Mouse (Mus musculus) hindbrain, embryonic 15.5 days (tissue): Measurements from ENCODE around the gene Hsf2bp. TPM values are rescaled to one million over a fixed set of nuclear protein-coding genes. Genes with fewer than 3 reads are reported as not detected.

ENCODE experiments used
- ATAC-seq: fragments of 200-750 bp; cut with Nextera tagmentation; 2 replicates; pipeline ENCODE4 v1.8.0; 2017; ENCODE audit warnings: low read depth, moderate number of reproducible peaks, moderate TSS enrichment; ENCODE audit not compliant: low FRiP score
- H3K27ac ChIP-seq: fragments of 300-500 bp; sonication (generic); replicated peaks from 2 replicates; pipeline ENCODE4 v1.5.1; 2015; ENCODE audit warnings: mild to moderate bottlenecking, inconsistent platforms
- H3K27me3 ChIP-seq: fragments of 300-500 bp; sonication (generic); 2 replicates; pipeline ENCODE4 v1.6.1; 2015; ENCODE audit warnings: control low read depth, inconsistent platforms
- H3K36me3 ChIP-seq: fragments of 300-500 bp; sonication (generic); 2 replicates; pipeline ENCODE4 v1.6.1; 2015; ENCODE audit warnings: control low read depth, inconsistent platforms
- H3K4me1 ChIP-seq: fragments of 300-500 bp; sonication (generic); replicated peaks from 2 replicates; pipeline ENCODE4 v1.6.1; 2015; ENCODE audit warnings: control low read depth, inconsistent platforms
- H3K4me2 ChIP-seq: fragments of 300-500 bp; sonication (generic); 2 replicates; pipeline ENCODE4 v1.6.1; 2015; ENCODE audit warnings: moderate library complexity, mild to moderate bottlenecking, inconsistent platforms
- H3K4me3 ChIP-seq: fragments of 300-500 bp; sonication (generic); 2 replicates; pipeline ENCODE4 v1.5.1; 2015; ENCODE audit warnings: mild to moderate bottlenecking, inconsistent platforms
- H3K9ac ChIP-seq: fragments of 300-500 bp; sonication (generic); 2 replicates; pipeline ENCODE4 v1.6.1; 2015; ENCODE audit warnings: inconsistent platforms
- H3K9me3 ChIP-seq: fragments of 300-500 bp; sonication (generic); 2 replicates; pipeline ENCODE4 v1.6.1; 2016; ENCODE audit warnings: control low read depth, inconsistent platforms
- WGBS: fragments of 180-500 bp; shearing (Covaris S2); methylation state at CpG from one replicate; pipeline ENCODE4 v1.1.7; 2015; 5-methylcytosine and 5-hydroxymethylcytosine counted together
- polyA plus RNA-seq: library from polyadenylated mRNA; unstranded; fragments of >200 nt; fragmentation: Nextera tagmentation; extraction: Ambion mirVana; gene quantifications from 2 replicates; pipeline ENCODE4 v1.2.1, GENCODE M21; 2015

Hsf2bp gene
- polyA plus RNA-seq, 1 experiment from 2014 or later, result 0.48 TPM

DNA sequence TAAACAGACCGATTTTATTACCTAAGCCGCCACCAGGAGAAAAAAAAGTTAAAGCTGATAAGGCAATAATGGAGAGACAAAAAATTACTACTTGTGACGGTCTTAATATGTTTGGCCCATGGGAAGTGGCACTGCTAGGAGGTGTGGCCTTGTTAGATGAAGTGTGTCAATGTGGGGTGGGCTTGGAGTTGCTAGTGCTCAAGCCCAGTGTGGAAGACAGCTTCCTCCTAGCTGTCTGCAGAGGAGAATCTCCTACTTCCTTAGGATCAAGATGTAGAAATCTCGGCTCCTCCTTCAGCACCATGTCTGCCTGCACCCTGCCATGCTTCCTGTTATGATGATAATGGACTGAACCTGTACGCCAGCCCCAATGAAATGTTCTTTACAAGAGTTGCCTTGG, 61.5 kb downstream of the Hsf2bp start:
- H3K27ac ChIP-seq, result no peak overlapping the region
- H3K27me3 ChIP-seq, result no peaks in the 10 kb centered on the region
- H3K4me3 ChIP-seq, result no peak overlapping the region
- no peaks in the 10 kb centered on the region for H3K36me3 ChIP-seq
- 73% methylated on average over 5 of the region's 5 CpGs for WGBS
- H3K4me1 ChIP-seq, result no peaks in the 10 kb centered on the region
- no peaks in the 10 kb centered on the region for H3K9me3 ChIP-seq
- no peak overlapping the region for H3K4me2 ChIP-seq
- ATAC-seq, result no peak
- H3K9ac ChIP-seq, result no peak overlapping the region

DNA sequence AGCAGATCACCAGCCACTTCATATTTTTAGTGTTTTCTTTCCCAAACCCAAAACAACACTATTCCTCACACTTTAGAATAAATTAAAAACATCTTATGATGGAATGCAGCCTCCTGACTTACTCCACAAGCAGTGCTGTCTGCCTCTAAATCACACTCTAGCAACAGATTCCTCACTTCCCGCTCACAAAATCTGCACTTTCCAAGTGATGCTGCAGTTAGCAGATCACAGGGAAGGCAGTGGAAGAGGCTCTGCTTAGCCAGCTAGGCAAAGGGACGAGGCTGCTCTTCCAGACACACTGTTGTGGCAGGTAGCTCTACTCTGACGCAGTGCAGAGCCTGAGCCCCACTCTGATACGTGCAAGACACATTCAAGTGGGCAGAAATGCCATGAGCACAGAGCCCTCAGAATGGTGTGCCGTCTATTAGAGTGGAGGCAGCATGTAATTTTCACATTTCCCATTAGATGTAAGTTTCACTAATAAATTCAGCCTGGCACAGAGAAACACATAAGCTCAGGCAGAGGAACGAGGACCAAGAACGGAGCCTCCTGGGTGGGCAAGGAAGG, 62.4 kb downstream of the Hsf2bp start:
- 73% methylated on average over 7 of the region's 7 CpGs for WGBS
- H3K4me2 ChIP-seq, result no peak overlapping the region
- H3K9ac ChIP-seq, result no peak overlapping the region
- no peaks in the 10 kb centered on the region for H3K9me3 ChIP-seq
- no peaks in the 10 kb centered on the region for H3K27me3 ChIP-seq
- no peak overlapping the region for H3K4me3 ChIP-seq
- H3K4me1 ChIP-seq, result no peaks in the 10 kb centered on the region
- H3K36me3 ChIP-seq, result no peaks in the 10 kb centered on the region
- ATAC-seq, result no peak
- H3K27ac ChIP-seq, result no peak overlapping the region

DNA sequence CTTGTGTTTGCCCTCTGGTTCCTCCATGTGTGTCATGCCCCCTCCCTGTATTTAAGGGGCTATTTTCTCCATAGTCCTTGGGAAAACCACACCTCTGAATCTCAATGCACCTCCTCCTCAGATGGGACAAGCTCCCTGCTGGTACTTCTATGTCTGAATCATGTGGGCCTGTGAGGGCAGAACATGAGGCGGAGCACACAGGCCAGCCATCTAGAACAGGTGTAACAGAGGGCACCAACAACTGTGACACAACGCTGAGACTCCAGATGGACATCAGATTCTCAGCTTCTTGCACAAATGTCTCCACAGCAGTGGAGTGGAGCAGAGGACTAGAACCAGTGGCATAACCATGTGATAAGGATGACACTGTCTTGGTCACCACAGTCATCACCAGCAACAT, 65.3 kb downstream of the Hsf2bp start:
- Histone ChIP-seq H3K4me1 (no peaks in the 10 kb centered on the region), H3K9me3 (no peaks in the 10 kb centered on the region), H3K9ac (no peak overlapping the region), H3K27ac (no peak overlapping the region), H3K4me2 (no peak overlapping the region), H3K27me3 (no peaks in the 10 kb centered on the region), H3K4me3 (no peak overlapping the region), H3K36me3 (no peaks in the 10 kb centered on the region)
- 88% methylated on average over 2 of the region's 2 CpGs for WGBS
- ATAC-seq, result no peak

DNA sequence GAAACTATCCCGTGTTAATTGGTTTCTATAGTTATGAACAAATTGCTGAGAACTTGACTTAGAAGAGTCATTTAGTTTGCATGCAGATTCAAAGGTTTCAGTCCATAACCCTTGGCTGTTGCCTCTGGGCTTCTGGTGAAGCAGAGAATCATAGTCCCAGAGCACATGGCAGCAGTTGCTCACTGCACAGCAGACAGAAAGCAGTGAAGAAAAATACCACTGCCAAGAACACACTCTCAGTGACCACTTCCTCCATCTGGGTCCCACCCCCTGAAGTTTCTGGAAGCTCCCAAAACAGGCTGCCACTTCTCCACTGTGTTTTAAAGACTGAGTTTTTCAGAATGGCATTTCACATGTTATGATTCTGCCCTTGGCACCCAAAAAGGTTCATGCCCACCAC, 67.3 kb downstream of the Hsf2bp start:
- ATAC-seq, result no peak

DNA sequence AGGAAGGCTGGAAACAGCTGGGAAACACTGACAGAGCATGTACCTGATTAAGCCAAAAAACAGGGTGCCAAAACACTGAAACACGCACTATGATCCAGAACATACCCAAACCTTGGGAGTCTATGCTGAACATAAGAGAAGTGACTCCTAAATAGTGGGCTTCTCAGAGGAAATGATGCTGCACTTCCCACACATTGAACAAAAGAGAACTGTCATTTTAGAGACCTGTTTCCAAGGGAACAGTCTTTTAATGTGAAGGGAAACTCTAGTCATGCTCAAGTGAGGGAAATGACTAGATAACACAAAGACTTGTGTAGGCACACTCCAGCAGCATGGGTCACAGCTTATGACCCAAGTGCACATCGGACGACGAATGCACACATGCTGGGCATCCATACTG, 68.8 kb downstream of the Hsf2bp start:
- Histone ChIP-seq H3K27me3 (no peaks in the 10 kb centered on the region), H3K4me1 (no peaks in the 10 kb centered on the region), H3K4me2 (no peak overlapping the region), H3K36me3 (no peaks in the 10 kb centered on the region), H3K9ac (no peak overlapping the region), H3K4me3 (no peak overlapping the region), H3K9me3 (no peaks in the 10 kb centered on the region), H3K27ac (no peak overlapping the region)
- WGBS, result 72% methylated on average over 4 of the region's 4 CpGs
- ATAC-seq, result no peak

More for the DNA sequence above, 67.3 kb downstream of the Hsf2bp start:
- Histone ChIP-seq H3K9me3 (no peaks in the 10 kb centered on the region), H3K27ac (no peak overlapping the region), H3K4me1 (no peaks in the 10 kb centered on the region), H3K4me2 (no peak overlapping the region), H3K4me3 (no peak overlapping the region), H3K9ac (no peak overlapping the region), H3K27me3 (no peaks in the 10 kb centered on the region), H3K36me3 (no peaks in the 10 kb centered on the region)
- WGBS, result 92% methylated on average over 1 of the region's 1 CpGs

DNA sequence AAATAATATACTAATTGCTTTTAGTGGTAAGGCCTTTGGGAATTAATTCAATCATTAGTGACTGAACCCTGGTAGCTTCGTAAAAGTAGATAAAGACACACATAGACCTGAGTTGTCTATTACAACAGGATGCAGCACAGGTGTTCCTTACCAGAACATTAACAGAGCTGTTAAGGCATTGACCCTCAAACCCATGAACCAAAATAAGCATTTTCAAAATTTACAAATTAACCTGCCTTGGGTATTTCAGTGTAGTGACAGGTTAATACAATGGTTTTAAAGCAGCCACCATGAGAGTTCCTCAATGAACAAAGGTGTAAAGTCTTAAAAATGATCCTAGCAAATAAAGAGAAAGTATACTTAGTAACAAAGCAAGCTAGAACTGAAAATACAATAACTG, 69.6 kb downstream of the Hsf2bp start:
- Histone ChIP-seq H3K4me3 (no peak overlapping the region), H3K9ac (no peak overlapping the region), H3K9me3 (no peaks in the 10 kb centered on the region), H3K4me2 (no peak overlapping the region), H3K27ac (no peak overlapping the region), H3K36me3 (no peaks in the 10 kb centered on the region), H3K4me1 (no peaks in the 10 kb centered on the region), H3K27me3 (no peaks in the 10 kb centered on the region)
- WGBS, result 78% methylated on average over 1 of the region's 1 CpGs
- no peak for ATAC-seq

DNA sequence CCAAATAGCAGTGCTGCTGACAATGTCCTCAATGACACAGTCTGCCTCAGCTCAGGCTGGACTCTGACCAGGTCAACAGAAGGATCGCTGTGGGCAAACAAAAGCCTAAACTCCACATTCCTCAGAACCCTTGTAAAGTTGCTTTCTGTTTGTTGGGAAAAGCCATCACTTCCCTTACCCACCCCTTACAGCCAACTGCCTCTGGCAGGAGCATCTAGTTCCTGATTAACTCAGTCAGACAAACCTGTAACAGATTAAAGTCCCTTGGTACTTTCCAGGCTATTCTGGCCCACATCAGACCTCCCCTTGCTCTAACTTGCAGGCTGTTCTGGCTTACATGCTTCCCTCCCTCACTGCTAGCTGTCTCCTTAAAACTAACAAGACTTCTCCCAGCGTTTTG, 70.5 kb downstream of the Hsf2bp start:
- Histone ChIP-seq H3K4me1 (no peaks in the 10 kb centered on the region), H3K9ac (no peak overlapping the region), H3K4me3 (no peak overlapping the region), H3K9me3 (no peaks in the 10 kb centered on the region), H3K27me3 (no peaks in the 10 kb centered on the region), H3K4me2 (no peak overlapping the region), H3K36me3 (no peaks in the 10 kb centered on the region), H3K27ac (no peak overlapping the region)
- ATAC-seq, result no peak
- 35% methylated on average over 2 of the region's 2 CpGs for WGBS

DNA sequence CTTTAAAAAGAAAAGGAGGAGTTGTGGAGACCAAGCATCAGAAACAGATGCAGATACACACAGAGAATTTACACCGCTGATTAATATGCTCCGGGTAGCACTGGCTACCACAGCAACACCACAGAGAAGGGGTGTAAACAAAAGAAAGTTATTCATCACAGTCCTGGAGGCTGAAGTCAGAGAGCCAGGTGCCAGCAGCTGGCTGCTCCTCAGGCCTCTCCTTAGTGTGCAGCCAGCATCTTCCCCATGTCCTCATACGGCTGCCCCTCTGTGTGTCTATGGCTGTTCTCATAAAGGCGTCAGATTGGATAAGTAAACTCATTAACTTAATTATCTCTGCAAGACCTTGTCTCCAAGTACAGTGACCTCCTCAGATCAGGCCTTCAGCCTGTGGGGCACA, 73.2 kb downstream of the Hsf2bp start:
- H3K27me3 ChIP-seq, result no peaks in the 10 kb centered on the region
- ATAC-seq, result no peak
- H3K9ac ChIP-seq, result no peak overlapping the region
- H3K4me3 ChIP-seq, result no peak overlapping the region
- H3K4me2 ChIP-seq, result no peak overlapping the region
- no peaks in the 10 kb centered on the region for H3K9me3 ChIP-seq
- no peaks in the 10 kb centered on the region for H3K36me3 ChIP-seq
- WGBS, result 55% methylated on average over 4 of the region's 4 CpGs
- H3K27ac ChIP-seq, result no peak overlapping the region
- H3K4me1 ChIP-seq, result no peaks in the 10 kb centered on the region

DNA sequence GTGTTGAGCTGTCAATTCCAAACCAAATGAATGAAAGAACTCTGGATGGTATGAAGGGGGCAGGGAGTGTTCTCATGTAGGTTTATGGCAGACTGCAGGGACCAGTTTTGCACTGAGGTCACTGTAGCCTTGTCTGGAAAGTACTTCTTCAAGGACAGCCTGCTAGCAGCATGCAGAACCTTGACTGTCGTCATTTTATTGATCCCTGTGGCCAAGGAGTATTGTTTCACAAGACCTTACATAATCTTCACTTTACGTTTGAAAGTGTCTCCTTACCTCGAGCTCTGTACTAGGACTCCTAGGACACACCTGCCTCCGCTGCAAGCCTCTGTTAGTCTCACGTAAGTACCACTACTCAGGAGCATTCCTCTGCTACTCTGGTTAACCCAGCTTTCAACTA, 73.9 kb downstream of the Hsf2bp start:
- no peak for ATAC-seq
- no peaks in the 10 kb centered on the region for H3K4me1 ChIP-seq

DNA sequence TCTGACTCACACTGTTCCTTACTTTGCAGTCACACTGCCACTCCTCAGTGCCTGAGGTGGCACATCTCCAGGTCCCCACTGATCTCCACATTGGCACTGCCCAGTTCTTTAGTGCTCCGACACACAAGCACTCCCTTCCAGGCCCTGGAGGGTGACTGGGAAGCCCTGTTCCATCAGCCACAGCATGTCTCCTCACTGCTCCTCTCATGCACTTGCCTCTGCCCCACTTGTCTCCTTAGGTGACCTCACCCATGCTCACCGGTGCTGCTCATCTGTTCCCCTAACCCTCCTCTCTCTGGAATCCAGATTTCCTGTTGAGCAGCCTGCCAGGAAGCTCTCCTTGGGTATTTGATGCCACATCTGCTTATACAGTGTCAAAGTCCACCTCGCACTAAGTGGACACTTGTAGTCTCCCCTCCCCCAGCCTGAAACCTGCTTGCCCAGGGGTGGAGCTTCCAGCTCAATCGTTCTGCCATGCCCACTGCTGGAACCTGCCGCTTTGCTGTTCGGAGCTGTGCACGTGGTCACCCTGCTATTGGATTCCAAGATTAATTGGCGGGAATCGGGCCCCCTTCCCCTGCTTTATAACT, 81.5 kb downstream of the Hsf2bp start:
- ATAC-seq, result no peak
- Histone ChIP-seq H3K27ac (no peak overlapping the region), H3K4me1 (no peaks in the 10 kb centered on the region), H3K4me2 (no peak overlapping the region), H3K4me3 (no peak overlapping the region), H3K36me3 (no peaks in the 10 kb centered on the region), H3K9ac (no peak overlapping the region), H3K9me3 (no peaks in the 10 kb centered on the region), H3K27me3 (no peaks in the 10 kb centered on the region)
- 93% methylated on average over 9 of the region's 9 CpGs for WGBS

More for the DNA sequence above, 73.9 kb downstream of the Hsf2bp start:
- Histone ChIP-seq H3K27me3 (no peaks in the 10 kb centered on the region), H3K4me2 (no peak overlapping the region), H3K36me3 (no peaks in the 10 kb centered on the region), H3K4me3 (no peak overlapping the region), H3K27ac (no peak overlapping the region), H3K9ac (no peak overlapping the region), H3K9me3 (no peaks in the 10 kb centered on the region)
- WGBS, result 85% methylated on average over 5 of the region's 5 CpGs

DNA sequence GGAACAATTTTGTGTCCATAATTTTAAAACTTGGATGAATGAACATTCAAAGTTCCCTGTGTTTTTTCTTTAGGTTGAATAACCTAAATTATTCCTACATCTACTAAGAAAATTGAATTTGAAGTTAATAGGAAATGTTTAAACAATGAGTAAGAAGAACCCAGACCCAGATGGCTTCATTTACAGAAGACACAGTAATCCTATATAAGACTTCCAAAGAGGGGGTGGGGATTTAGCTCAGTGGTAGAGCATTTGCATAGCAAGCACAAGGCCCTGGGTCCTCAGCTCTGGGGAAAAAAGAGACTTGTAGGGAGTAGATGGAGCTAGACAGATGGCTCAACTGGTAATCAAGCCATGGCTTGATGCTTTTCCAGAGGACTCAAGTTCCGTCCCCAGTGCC, 87.1 kb downstream of the Hsf2bp start:
- no peaks in the 10 kb centered on the region for H3K4me1 ChIP-seq
- H3K9me3 ChIP-seq, result no peaks in the 10 kb centered on the region
- no peak for ATAC-seq
- no peak overlapping the region for H3K4me2 ChIP-seq
- no peak overlapping the region for H3K27ac ChIP-seq
- no peak overlapping the region for H3K9ac ChIP-seq
- no peaks in the 10 kb centered on the region for H3K36me3 ChIP-seq
- no peak overlapping the region for H3K4me3 ChIP-seq
- WGBS, result 83% methylated on average over 1 of the region's 1 CpGs
- no peaks in the 10 kb centered on the region for H3K27me3 ChIP-seq

DNA sequence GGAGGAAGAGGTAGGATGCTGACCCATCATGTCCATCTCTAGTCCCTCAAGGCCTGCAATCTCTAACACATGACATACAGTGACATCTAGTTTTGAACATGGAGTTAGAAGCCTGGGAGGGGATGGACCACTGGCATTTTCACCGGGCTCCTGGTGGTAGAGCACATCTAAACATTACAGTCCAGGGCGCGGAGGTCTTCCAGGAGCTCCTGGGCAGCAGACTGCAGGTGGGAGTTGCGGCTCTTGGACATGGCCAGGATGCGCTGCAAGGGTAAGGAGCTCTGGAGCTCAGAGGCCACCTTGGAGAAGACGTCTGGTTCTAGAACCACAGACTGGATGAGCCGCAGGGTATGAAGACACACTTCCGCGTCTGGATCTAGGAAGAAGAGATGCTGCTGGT, 89.7 kb downstream of the Hsf2bp start:
- no peaks in the 10 kb centered on the region for H3K36me3 ChIP-seq
- H3K9me3 ChIP-seq, result no peaks in the 10 kb centered on the region
- H3K4me1 ChIP-seq, result no peaks in the 10 kb centered on the region
- H3K9ac ChIP-seq, result no peak overlapping the region
- H3K4me2 ChIP-seq, result no peak overlapping the region
- H3K4me3 ChIP-seq, result no peak overlapping the region
- no peaks in the 10 kb centered on the region for H3K27me3 ChIP-seq
- ATAC-seq, result no peak
- 97% methylated on average over 9 of the region's 9 CpGs for WGBS
- no peak overlapping the region for H3K27ac ChIP-seq

DNA sequence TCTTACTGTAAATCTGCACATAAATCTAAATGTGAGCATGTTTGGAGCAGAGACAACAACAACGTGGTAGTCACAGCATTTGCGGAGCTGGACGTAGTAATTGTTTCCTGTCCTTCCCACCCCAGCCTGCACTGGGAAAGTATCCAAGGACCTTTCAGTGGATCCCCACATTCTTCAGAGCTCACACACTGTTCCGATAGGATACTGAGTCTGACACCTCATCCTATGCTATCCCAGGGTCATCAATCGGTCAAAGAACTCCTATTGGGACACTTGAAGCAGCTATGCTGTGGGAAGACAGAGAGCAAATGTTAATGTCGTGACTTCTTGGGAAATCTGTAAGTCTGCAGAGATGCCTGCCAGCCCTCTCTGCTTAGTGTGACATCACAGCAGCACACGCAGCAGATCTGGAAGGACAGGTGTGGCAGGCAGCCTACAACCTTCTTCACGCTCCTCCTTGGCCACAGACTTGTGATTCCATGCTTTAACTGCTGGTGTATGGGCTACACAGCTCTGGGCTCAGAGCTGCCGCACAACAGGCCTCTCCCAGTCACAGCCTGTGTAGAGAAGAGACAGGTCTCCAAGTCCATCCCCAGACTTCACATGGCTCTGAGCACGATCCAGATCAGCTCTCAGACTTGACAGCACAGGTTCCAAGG, 92.1 kb downstream of the Hsf2bp start:
- Histone ChIP-seq H3K27me3 (no peaks in the 10 kb centered on the region), H3K4me1 (no peaks in the 10 kb centered on the region), H3K9me3 (no peaks in the 10 kb centered on the region), H3K9ac (no peak overlapping the region), H3K36me3 (no peaks in the 10 kb centered on the region), H3K4me3 (no peak overlapping the region), H3K27ac (no peak overlapping the region), H3K4me2 (no peak overlapping the region)
- WGBS, result 81% methylated on average over 10 of the region's 10 CpGs
- no peak for ATAC-seq
